Mouse (Mus musculus) myocyte (in vitro differentiated cells): ENCODE data around the gene Rtn4rl1. TPM values are rescaled to one million over a fixed set of nuclear protein-coding genes. Genes with fewer than 3 reads are reported as not detected.

ENCODE experiments used
- H3K27me3 ChIP-seq: one replicate; pipeline ENCODE4 v1.6.1; 2011; ENCODE audit not compliant: control insufficient read depth, insufficient read depth, insufficient read length
- H3K36me3 ChIP-seq: one replicate; pipeline ENCODE4 v1.6.1; 2011; ENCODE audit not compliant: control insufficient read depth, insufficient read depth
- H3K4me2 ChIP-seq: one replicate; pipeline ENCODE4 v1.6.1; 2011; ENCODE audit warnings: low read depth, control low read depth
- H3K4me3 ChIP-seq: one replicate; pipeline ENCODE4 v1.5.1; 2011; ENCODE audit warnings: mild to moderate bottlenecking, control low read depth, moderate library complexity
- H3K79me2 ChIP-seq: one replicate; pipeline ENCODE4 v1.6.1; 2011; ENCODE audit not compliant: control insufficient read depth, insufficient read depth
- H3ac ChIP-seq: one replicate; pipeline ENCODE4 v1.6.1; 2011; ENCODE audit not compliant: control insufficient read depth, insufficient read length
- CEBPB ChIP-seq: IDR thresholded peaks from 2 replicates; pipeline ENCODE4 v1.6.1; 2011; ENCODE audit warnings: mild to moderate bottlenecking, moderate library complexity; ENCODE audit not compliant: poor library complexity, insufficient read depth, severe bottlenecking
- E2F4 ChIP-seq: IDR thresholded peaks from one replicate; pipeline ENCODE4 v1.6.1; 2011; ENCODE audit warnings: mild to moderate bottlenecking, control low read depth, moderate library complexity; ENCODE audit not compliant: insufficient read depth
- MAX ChIP-seq: IDR thresholded peaks from one replicate; pipeline ENCODE4 v1.6.1; 2011; ENCODE audit warnings: low read depth, mild to moderate bottlenecking, control low read depth
- MYOD1 ChIP-seq, 3 experiments: IDR thresholded peaks; one replicate each; pipeline ENCODE4 v1.6.1; 2011; ENCODE audit warnings: control low read depth in 2 of 3, low read depth in 2 of 3, mild to moderate bottlenecking in 2 of 3, moderate library complexity in 1 of 3; ENCODE audit not compliant: insufficient read length in 2 of 3, control insufficient read depth in 1 of 3
- MYOG ChIP-seq, 3 experiments: IDR thresholded peaks; one replicate each; pipeline ENCODE4 v1.6.1; 2011; ENCODE audit warnings: control low read depth in 2 of 3, low read depth in 2 of 3, mild to moderate bottlenecking in 2 of 3; ENCODE audit not compliant: insufficient read length in 2 of 3, control insufficient read depth in 1 of 3, insufficient read depth in 1 of 3
- POLR2A ChIP-seq: IDR thresholded peaks from one replicate; pipeline ENCODE4 v1.6.1; 2011; ENCODE audit warnings: low read depth, mild to moderate bottlenecking, control low read depth, moderate library complexity; ENCODE audit not compliant: insufficient read length
- POLR2AphosphoS2 ChIP-seq: IDR thresholded peaks from one replicate; pipeline ENCODE4 v1.6.1; 2011; ENCODE audit warnings: low read depth, control low read depth; ENCODE audit not compliant: insufficient read length
- REST ChIP-seq: IDR thresholded peaks from one replicate; pipeline ENCODE4 v1.6.1; 2011; ENCODE audit warnings: mild to moderate bottlenecking, control low read depth, moderate library complexity; ENCODE audit not compliant: insufficient read depth, insufficient read length
- SRF ChIP-seq: IDR thresholded peaks from one replicate; pipeline ENCODE4 v1.6.1; 2011; ENCODE audit warnings: low read depth; ENCODE audit not compliant: control insufficient read depth, insufficient read length
- TCF12 ChIP-seq: IDR thresholded peaks from one replicate; pipeline ENCODE4 v1.6.1; 2011; ENCODE audit warnings: mild to moderate bottlenecking, control low read depth; ENCODE audit not compliant: poor library complexity, insufficient read depth, severe bottlenecking
- TCF3 ChIP-seq: IDR thresholded peaks from one replicate; pipeline ENCODE4 v1.6.1; 2011; ENCODE audit warnings: low read depth, control low read depth; ENCODE audit not compliant: insufficient read length
- USF1 ChIP-seq: IDR thresholded peaks from one replicate; pipeline ENCODE4 v1.6.1; 2011; ENCODE audit warnings: low read depth, mild to moderate bottlenecking, control low read depth, moderate library complexity
- polyA plus RNA-seq: library from polyadenylated mRNA; unstranded; fragments of >200 nt; fragmentation: generic; extraction: Trizol; gene quantifications from one replicate; pipeline ENCODE4 v1.2.1, GENCODE M21; 2012; ENCODE audit warnings: missing spikeins

Rtn4rl1 gene
- polyA plus RNA-seq, 1 experiment = 0.16 TPM

- Histone ChIP-seq H3K4me3 (no peak overlapping the region), H3K4me2 (no peak overlapping the region), H3ac (no peak overlapping the region), H3K36me3 (no peaks in the 10 kb centered on the region), H3K27me3 (peaks cover 8% of the 10 kb centered on the region), H3K79me2 (no peaks in the 10 kb centered on the region)
- TF ChIP-seq MAX (no peak), POLR2AphosphoS2 (no peak), TCF12 (no peak), MYOG (IDR thresholded peaks at IDR 0.05; ENCODE audit: control insufficient read depth in 1 of 3, insufficient read depth in 1 of 3, insufficient read length in 2 of 3, low read depth in 2 of 3) (no peak), POLR2A (no peak), MYOD1 (IDR thresholded peaks at IDR 0.05; ENCODE audit: control insufficient read depth in 1 of 3, insufficient read length in 2 of 3, low read depth in 2 of 3) (no peak), USF1 (no peak), REST (no peak), SRF (no peak), CEBPB (no peak), TCF3 (no peak), E2F4 (no peak)
Measured at GRCm38 (mm10) chr11:75200935-75201334, 7.4 kb downstream of the Rtn4rl1 start.

GRCm38 (mm10) chr11:75201721-75202120 lies 8.1 kb downstream of the Rtn4rl1 start:
- H3K79me2 ChIP-seq = no peaks in the 10 kb centered on the region
- H3K36me3 ChIP-seq = no peaks in the 10 kb centered on the region
- H3ac ChIP-seq = no peak overlapping the region
- peaks cover 7% of the 10 kb centered on the region for H3K27me3 ChIP-seq
- TF ChIP-seq SRF = no peak
- no peak overlapping the region for H3K4me2 ChIP-seq
- H3K4me3 ChIP-seq = no peak overlapping the region

DNA sequence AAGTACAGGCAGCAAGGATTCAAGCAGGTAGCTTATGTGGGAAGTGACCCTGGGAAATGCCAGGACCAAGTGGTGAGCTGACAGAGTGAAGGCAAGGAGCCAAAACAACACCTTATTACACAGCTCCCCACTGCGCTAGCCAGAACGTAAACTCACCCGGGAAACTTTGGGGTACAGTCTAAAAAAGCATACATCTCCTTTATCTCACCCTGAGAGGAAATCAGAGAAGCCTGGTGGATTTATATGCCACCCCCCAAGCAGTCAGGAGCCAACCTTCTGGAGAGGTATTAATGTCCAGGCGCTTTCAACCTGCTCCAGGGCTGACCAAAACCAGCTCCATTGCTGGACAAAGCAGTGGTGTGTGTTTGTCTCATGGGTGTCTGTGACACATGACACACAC lies 10.3 kb downstream of the Rtn4rl1 start:
- Histone ChIP-seq H3K36me3 (no peaks in the 10 kb centered on the region), H3ac (no peak overlapping the region), H3K4me2 (no peak overlapping the region), H3K79me2 (no peaks in the 10 kb centered on the region), H3K27me3 (peaks cover 1% of the 10 kb centered on the region), H3K4me3 (no peak overlapping the region)
- TF ChIP-seq USF1 (no peak), MYOD1 (IDR thresholded peaks at IDR 0.05; ENCODE audit: control insufficient read depth in 1 of 3, insufficient read length in 2 of 3, low read depth in 2 of 3) (no peak), TCF12 (no peak)

- no peak overlapping the region for H3ac ChIP-seq
- no peaks in the 10 kb centered on the region for H3K36me3 ChIP-seq
- no peak overlapping the region for H3K4me2 ChIP-seq
- no peak for TF ChIP-seq POLR2AphosphoS2
- no peak for TF ChIP-seq TCF12
- no peak for TF ChIP-seq E2F4
- TF ChIP-seq TCF3 = no peak
- no peak for TF ChIP-seq USF1
- no peak overlapping the region for H3K4me3 ChIP-seq
- no peaks in the 10 kb centered on the region for H3K27me3 ChIP-seq
- no peaks in the 10 kb centered on the region for H3K79me2 ChIP-seq
Measured at GRCm38 (mm10) chr11:75204472-75204871, 10.9 kb downstream of the Rtn4rl1 start.

GRCm38 (mm10) chr11:75206347-75206746 lies 12.8 kb downstream of the Rtn4rl1 start:
- H3K4me3 ChIP-seq = no peak overlapping the region
- H3K4me2 ChIP-seq = no peak overlapping the region
- no peak overlapping the region for H3ac ChIP-seq
- no peaks in the 10 kb centered on the region for H3K27me3 ChIP-seq
- H3K36me3 ChIP-seq = no peaks in the 10 kb centered on the region
- no peak for TF ChIP-seq POLR2A
- no peak for TF ChIP-seq MYOG (IDR thresholded peaks at IDR 0.05; ENCODE audit: control insufficient read depth in 1 of 3, insufficient read depth in 1 of 3, insufficient read length in 2 of 3, low read depth in 2 of 3)
- no peak for TF ChIP-seq MAX
- TF ChIP-seq POLR2AphosphoS2 = no peak
- TF ChIP-seq REST = no peak
- no peaks in the 10 kb centered on the region for H3K79me2 ChIP-seq

- Histone ChIP-seq H3K36me3 (no peaks in the 10 kb centered on the region), H3K27me3 (no peaks in the 10 kb centered on the region), H3K4me3 (no peak overlapping the region), H3K4me2 (no peak overlapping the region), H3ac (no peak overlapping the region), H3K79me2 (no peaks in the 10 kb centered on the region)
- TF ChIP-seq MYOG (IDR thresholded peaks at IDR 0.05; ENCODE audit: control insufficient read depth in 1 of 3, insufficient read depth in 1 of 3, insufficient read length in 2 of 3, low read depth in 2 of 3) (no peak), POLR2AphosphoS2 (no peak), CEBPB (no peak), MYOD1 (IDR thresholded peaks at IDR 0.05; ENCODE audit: control insufficient read depth in 1 of 3, insufficient read length in 2 of 3, low read depth in 2 of 3) (no peak), MAX (no peak), E2F4 (no peak), TCF12 (no peak), POLR2A (no peak), SRF (no peak), TCF3 (no peak)
Measured at GRCm38 (mm10) chr11:75209363-75209762, 15.8 kb downstream of the Rtn4rl1 start.
